Mouse (Mus musculus) liver, adult 2 months (tissue): ENCODE results near the gene Prtg.
A peak's percentile ranks its signal among the peaks of the same experiment; 100 is the strongest.

ENCODE experiments used
- CTCF ChIP-seq: fragments of 200-500 bp; IDR thresholded peaks from 2 replicates; pipeline ENCODE4 v1.5.1; 2011; ENCODE audit warnings: low read depth, low read length, control low read depth
- POLR2A ChIP-seq: fragments of 200-500 bp; IDR thresholded peaks from 2 replicates; pipeline ENCODE4 v1.6.1; 2011; ENCODE audit warnings: low read length, control low read depth; ENCODE audit not compliant: insufficient read depth; ENCODE audit errors: extremely low read depth

- TF ChIP-seq POLR2A (no peak), CTCF (0 out of 2 replicates have a peak, but pooled peaks have one; percentile 12)
These were observed 152.1 kb downstream of the Prtg start, which contains the start of the genes Dyx1c1 and Gm44503 for GRCm38 (mm10) chr9:72958521-72959450.
